ENCODE assay signal across 11 mouse cellular contexts in the genomic region with DNA sequence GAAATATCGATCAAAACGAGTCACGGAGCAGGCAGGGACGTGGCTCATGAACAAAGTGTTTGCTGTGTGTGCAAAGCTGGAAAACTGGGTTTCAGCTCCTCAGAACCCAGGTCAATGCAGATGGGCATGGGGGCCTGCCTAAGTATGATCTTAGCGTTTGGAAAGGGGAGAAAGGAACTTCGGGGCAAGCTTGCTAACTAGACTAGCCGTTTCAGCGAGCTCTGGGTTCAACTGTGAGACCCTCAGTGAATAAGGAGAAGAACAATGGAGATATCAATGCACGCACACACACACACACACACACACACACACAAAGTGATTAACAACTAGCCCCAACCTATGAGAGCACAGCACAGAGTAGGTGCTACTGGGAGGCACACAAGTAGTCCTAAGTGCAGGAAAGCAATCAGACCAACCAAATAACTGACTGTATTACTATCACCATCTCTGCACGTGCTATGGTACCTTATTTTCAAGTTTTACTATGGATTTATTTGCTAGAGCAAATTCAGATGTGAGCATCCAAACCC.
A peak's percentile ranks its signal among the peaks of the same experiment; 100 is the strongest.
DNase-seq lines count a peak whose midpoint lies in the region; ATAC-seq and TF ChIP-seq lines count a peak whose summit lies in the region.
"Had no signal": no experiment of that assay in that cellular context is flagged by ENCODE, and none has a peak within 500 bp of the region (broad histone marks: within the 10 kb centered on the region; RNA-seq: fewer than 3 reads in every experiment).

No protein-coding gene starts in this region.

- H3K4me1 ChIP-seq in ES-Bruce4 (ENCODE audit: control insufficient read depth, insufficient read depth, low read length), result no peaks in the 10 kb centered on the region
- H3K4me1 ChIP-seq in hindbrain, embryonic 11.5 days (replicated peaks; ENCODE audit: control insufficient read depth, insufficient read depth, low read length), result peaks cover 7% of the 10 kb centered on the region; the same call in 1 of the 2 replicates
- peaks cover 25% of the 10 kb centered on the region for H3K4me1 ChIP-seq in midbrain, embryonic 13.5 days (replicated peaks)
- H3K4me1 ChIP-seq: megakaryocyte, embryonic 14.5 days had no signal

- peak overlapping the region; percentile 21; the same call in 1 of the 2 replicates for H3K4me2 ChIP-seq in hindbrain, embryonic 11.5 days (replicated peaks; ENCODE audit: low read depth, low read length)
- peak overlapping the region; percentile 3; the same call in 1 of the 2 replicates for H3K4me2 ChIP-seq in midbrain, embryonic 13.5 days (replicated peaks)

- TF ChIP-seq CTCF in gastrocnemius, adult 2 months (IDR thresholded peaks at IDR 0.05), result no peak
- no peak for TF ChIP-seq CTCF in ES-Bruce4 (IDR thresholded peaks at IDR 0.05; ENCODE audit: low read depth, low read length)

- intact Hi-C loops in gastrocnemius, adult 2 months (cut with DNase I), result no loop called here

- H3K9ac ChIP-seq in ES-Bruce4 (ENCODE audit: low read depth, poor library complexity, severe bottlenecking), result no peak overlapping the region
- no peak overlapping the region for H3K9ac ChIP-seq in hindbrain, embryonic 11.5 days (ENCODE audit: low read depth, low read length)
- H3K9ac ChIP-seq in midbrain, embryonic 13.5 days (replicated peaks), result no peak overlapping the region

- TF ChIP-seq POLR2A in ES-Bruce4 (IDR thresholded peaks at IDR 0.05; ENCODE audit: insufficient read depth, low read length), result no peak

- peak overlapping the region; percentile 18; the same call in 1 of the 2 replicates for H3K4me3 ChIP-seq in gastrocnemius, adult 2 months
- no peak overlapping the region for H3K4me3 ChIP-seq in ES-Bruce4 (ENCODE audit: low read depth, low read length)
- no peak overlapping the region for H3K4me3 ChIP-seq in hindbrain, embryonic 11.5 days (ENCODE audit: low read depth, low read length)
- H3K4me3 ChIP-seq in midbrain, embryonic 13.5 days (replicated peaks), result no peak overlapping the region
- H3K4me3 ChIP-seq: megakaryocyte, embryonic 14.5 days had no signal

- no peaks in the 10 kb centered on the region for H3K9me3 ChIP-seq in ES-Bruce4 (replicated peaks; ENCODE audit: control insufficient read depth, insufficient read depth, low read length, poor library complexity, severe bottlenecking)
- H3K9me3 ChIP-seq in hindbrain, embryonic 11.5 days (ENCODE audit: control insufficient read depth, low read length), result no peaks in the 10 kb centered on the region
- no peaks in the 10 kb centered on the region for H3K9me3 ChIP-seq in midbrain, embryonic 13.5 days

- no peak for DNase-seq in gastrocnemius, adult 2 months
- no peak for DNase-seq in gastrocnemius, adult 8-10 months (ENCODE audit: low spot score in 2 of 2)
- no peak for DNase-seq in hindbrain, embryonic 11.5 days (ENCODE audit: low spot score)
- DNase-seq in right cerebral cortex, adult 18-20 months, result no peak
- DNase-seq: cerebellum, adult 11 months; gastrocnemius, postnatal 25 days had no signal

- no peaks in the 10 kb centered on the region for H3K27me3 ChIP-seq in ES-Bruce4 (ENCODE audit: control insufficient read depth, insufficient read depth, low read length, poor library complexity, severe bottlenecking)
- no peaks in the 10 kb centered on the region for H3K27me3 ChIP-seq in hindbrain, embryonic 11.5 days (ENCODE audit: control insufficient read depth, insufficient read depth, low read length)
- no peaks in the 10 kb centered on the region for H3K27me3 ChIP-seq in midbrain, embryonic 13.5 days
- H3K27me3 ChIP-seq: megakaryocyte, embryonic 14.5 days had no signal

- no peaks in the 10 kb centered on the region for H3K36me3 ChIP-seq in ES-Bruce4 (ENCODE audit: control insufficient read depth, insufficient read depth, low read length, poor library complexity, severe bottlenecking)
- H3K36me3 ChIP-seq in hindbrain, embryonic 11.5 days (ENCODE audit: control insufficient read depth, insufficient read depth, low read length), result no peaks in the 10 kb centered on the region
- H3K36me3 ChIP-seq in midbrain, embryonic 13.5 days, result no peaks in the 10 kb centered on the region

- ATAC-seq in hindbrain, embryonic 11.5 days (ENCODE audit: low FRiP score), result peak; percentile 39
- peak; percentile 44 for ATAC-seq in midbrain, embryonic 13.5 days
- no peak for ATAC-seq in inflammation-experienced regulatory T-cells, adult 6 months
- no peak for ATAC-seq in cerebellum, adult (ENCODE audit: insufficient number of reproducible peaks, low FRiP score, low TSS enrichment)

- TF ChIP-seq EP300 in ES-Bruce4 (IDR thresholded peaks at IDR 0.05; ENCODE audit: insufficient read depth, low read depth, low read length), result no peak

- 0 out of 2 replicates have a peak overlapping the region, but pooled peaks have one; percentile 48 for H3K27ac ChIP-seq in gastrocnemius, adult 2 months
- peak overlapping the region; percentile 70 for H3K27ac ChIP-seq in ES-Bruce4 (ENCODE audit: insufficient read depth, low read length)
- peak overlapping the region; percentile 39; the same call in 1 of the 2 replicates for H3K27ac ChIP-seq in hindbrain, embryonic 11.5 days (ENCODE audit: low read depth, low read length)
- H3K27ac ChIP-seq in midbrain, embryonic 13.5 days, result no peak overlapping the region

- 14% methylated on average over 10 of the region's 10 CpGs for WGBS in hindbrain, embryonic 11.5 days
- WGBS in midbrain, embryonic 13.5 days, result 17% methylated on average over 10 of the region's 10 CpGs

Comparison
In these comparisons a context has a peak if more than half of its experiments do, and no peak if none do; other contexts are left out.
1. ATAC-seq: peak in hindbrain, embryonic 11.5 days (single experiment) and midbrain, embryonic 13.5 days (single experiment); none in inflammation-experienced regulatory T-cells, adult 6 months (single experiment) and cerebellum, adult (single experiment).